Mouse (Mus musculus): ENCODE results near the gene Ripor3.

DNA sequence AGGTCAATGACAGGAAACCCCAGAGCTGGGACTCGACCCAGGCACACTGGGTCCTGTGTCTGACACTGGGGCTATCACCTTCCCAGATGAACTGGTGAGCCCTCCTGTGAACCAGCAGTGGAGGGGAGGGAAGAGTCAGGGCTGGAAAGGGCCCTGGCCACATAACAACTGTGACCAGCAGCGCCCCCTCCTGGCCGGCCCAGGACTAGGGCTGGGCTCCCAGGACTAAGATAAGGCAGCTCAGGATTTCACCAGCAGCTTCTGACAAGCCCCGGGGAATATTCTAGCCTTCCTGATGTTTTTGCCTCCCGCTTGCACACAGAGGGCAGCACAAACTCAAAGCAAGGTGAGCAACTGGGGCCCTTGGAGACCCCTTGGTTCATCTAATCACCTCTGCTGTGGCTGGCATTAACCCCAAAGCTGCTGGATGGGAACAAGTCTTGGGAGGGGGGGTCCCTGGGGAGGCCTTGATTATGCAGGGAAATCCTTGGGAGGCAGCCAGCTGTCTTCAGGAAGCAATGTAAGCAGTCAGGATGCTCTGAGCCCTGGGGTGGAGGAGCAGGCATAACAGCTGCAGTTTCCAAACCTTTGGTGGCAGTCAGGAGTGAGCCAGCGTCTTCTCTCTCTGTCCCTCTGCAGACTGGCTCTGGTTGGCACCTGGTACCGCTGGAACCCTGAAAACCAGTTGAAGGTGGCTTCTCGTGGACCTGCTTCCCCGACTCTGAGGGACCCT lies at the start of gene Ripor3:
- TF ChIP-seq CTCF (IDR thresholded peaks at IDR 0.05; ENCODE audit: borderline replicate concordance, insufficient read depth, low read length) (peak; percentile 53; the same call in 1 of the 2 replicates), POLR2A (IDR thresholded peaks at IDR 0.05; ENCODE audit: low read depth, low read length) (no peak)
